Mouse (Mus musculus): ENCODE data around the gene Tcte2. TPM values are rescaled to one million over a fixed set of nuclear protein-coding genes. Genes with fewer than 3 reads are reported as not detected.
"Not testable (repeated sequence)": the region's sequence is repeated elsewhere in the genome, so short reads cannot be mapped to it uniquely, and the experiment has no call there.

Gene Tcte2
- total RNA-seq (2022), result 10 to 100 TPM in 2 of 4 experiments, 1 to 10 TPM in 2; 4.6 to 10.7 (median 7.6) TPM

DNA sequence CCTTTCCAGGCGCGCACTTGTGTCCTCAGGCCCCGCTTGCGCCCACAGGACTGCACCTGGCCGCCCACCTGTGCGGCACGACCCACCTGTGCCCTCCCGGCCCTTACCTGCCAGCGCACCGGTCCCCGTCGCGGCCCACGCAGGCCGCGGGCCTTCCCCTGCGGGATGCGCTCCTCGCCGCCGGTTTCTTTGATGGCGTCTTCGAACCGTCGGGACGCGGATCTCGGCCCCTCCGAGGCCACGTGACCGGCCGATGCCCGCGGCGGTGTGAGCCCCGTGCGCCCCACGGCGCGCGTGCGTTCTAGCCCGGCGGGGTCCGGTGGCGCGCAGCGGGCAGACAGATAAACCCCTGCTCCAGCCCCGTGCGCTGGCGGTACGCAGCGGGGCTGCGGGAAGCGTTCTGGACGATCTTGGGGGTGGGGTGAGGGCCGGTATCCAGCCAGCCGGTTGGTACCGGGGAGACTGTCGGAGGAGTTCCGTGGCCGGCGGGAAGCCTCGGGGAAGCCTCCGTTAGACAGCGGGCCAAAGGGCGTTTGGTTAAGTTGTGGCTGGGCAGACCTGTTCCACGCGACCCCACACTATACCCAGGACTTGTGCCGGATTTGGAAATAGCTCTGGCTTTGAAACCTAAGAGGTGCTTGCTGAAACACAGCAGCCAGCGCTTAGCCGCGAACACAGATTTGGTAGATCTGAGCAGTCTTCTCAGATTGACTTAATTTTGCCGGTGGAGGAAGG is at the start of gene Tcte2:
Gene Tcte2 (minus strand): TSS at position 647 of the 735 bp plus-strand sequence.
- DNase-seq, result no peak

DNA sequence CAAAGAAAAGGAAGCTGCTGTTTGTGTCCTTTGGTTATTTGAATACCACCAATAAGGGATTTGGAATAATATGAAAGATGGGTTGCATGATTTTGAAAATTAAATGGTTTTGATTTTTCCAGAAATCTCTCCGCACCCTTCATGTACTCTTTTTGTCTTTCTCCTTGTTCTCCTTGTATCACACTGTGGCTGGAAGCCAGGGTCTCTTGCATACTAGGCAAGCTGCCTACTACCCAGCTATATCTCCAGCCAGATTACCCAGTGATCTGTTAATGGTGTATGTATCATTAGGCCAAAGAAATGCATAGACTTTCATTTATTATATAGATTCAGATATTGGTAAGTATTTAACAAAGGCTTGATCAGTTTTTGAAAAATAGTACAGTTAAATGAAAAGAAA is 44.4 kb upstream of the Tcte2 start:
- no peak for DNase-seq

DNA sequence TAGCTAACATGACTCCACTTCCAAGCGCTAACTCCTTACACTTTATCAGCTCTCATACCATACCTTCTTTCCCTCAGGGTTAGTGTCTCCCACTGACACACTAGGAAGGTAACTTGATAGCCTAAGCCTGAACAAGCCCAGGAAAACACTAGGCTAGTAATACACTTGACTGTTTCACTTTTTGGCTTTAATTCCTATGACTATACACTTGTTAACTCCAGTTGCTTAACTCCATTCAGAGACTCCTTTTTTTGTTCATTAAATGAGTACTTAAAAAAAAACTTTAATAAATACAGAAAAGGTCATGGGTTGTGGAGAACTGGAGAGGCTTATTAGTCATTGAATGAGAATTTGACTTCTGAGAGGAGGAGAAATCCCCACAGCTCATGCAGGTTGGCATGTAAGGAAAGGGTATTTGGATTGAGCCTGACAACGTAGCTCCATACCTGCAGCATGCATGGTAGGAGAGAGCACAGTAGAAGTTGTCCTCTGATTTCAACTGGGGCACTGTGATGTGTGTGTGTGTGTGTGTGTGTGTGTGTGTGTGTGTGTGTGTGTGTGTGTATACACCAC is 41.3 kb upstream of the Tcte2 start:
- no peak for DNase-seq

DNA sequence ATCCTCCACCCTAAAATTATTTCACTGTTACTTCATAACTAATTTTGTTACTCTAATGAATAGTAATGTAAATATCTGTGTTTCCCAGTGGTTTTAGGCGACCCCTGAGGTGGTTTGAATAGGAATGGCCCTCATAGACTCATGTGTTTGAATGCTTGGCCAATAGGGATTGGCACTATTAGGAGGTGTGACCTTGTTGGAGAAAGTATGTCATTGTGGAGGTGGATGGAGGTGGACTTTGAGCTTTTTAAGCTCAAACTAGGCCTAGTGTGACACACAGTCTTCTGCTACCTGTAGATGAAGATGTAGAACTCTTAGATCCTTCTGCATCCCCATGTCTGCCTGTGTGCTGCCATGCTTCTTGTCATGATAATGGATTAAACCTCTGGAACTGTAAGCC is 36.1 kb upstream of the Tcte2 start:
- no peak for DNase-seq

DNA sequence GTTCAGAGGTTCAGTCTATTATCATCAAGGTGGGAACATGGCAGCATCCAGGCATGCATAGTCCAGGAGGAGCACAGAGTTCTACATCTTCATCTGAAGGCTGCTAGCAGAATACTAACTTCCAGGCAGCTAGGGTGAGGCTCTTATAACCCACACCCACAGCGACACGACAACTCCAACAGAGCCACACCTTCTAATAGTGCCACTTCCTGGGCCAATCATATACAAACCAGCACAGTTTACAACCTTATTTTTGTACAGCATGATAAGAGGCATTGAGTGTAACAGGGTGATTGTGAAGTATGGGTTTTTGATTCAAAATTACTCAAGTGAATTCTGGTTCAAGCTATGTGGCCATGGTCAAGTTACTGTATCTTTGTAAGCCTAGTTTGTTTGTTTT is 28.4 kb upstream of the Tcte2 start:
- DNase-seq, result not testable (repeated sequence)

DNA sequence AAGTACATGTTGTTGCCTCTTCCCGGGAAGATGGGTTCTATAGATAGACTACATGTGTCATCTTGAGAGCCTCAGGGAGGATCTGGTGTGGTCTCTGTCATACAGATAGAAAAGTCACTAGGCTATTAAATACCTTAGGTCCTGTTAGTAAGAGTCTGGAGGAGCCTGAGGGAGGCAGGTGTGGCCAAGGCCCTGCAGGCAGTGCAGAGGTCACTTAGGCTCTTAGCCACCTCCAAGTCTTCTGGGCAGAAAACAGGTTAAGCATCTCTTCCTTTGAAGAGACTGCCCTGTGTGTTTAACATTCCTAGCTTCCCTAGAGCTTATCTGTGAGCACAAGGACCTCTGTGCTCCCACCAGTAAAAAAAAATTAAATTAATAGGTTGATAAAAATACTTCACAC is 21.8 kb upstream of the Tcte2 start:
- no peak for DNase-seq

DNA sequence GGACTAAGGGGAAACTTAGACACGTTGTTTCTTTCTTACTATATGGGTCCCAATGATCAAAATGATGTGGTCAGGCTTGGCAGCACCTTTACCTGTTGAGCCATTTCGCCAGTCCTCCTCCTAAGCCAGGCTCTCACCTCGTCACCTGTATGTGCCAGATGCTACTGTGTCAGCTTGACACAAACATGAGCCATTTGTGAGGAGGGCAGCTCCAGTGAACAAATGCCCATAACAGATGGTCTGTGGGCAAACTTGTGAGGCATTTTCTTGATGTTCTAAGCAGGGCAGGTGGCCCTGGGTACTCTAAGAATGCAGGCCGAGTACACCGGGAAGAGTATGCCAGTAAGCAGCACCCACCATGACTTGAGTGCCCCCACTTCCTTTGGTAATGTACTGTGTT is 20.3 kb upstream of the Tcte2 start:
- DNase-seq, result no peak

DNA sequence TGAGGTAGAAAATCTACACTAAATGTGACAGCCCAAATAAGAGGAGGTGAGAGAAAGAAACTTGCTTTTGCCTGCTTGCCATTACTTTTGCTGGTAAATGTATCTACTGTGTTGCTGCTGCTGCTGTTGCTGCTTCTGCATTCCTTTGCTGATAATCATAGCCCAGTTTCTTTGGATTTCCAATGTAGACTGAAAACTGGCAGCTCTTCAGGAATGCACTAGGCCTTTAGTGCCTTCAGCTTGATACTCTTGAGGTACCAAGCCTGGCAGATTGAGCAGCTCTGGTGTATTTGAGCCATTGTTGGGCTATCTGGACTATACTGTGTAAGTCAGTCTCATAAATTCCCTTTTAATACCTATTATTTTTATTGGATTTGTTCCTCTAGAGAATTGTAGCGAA is 17.2 kb upstream of the Tcte2 start:
- DNase-seq, result no peak

DNA sequence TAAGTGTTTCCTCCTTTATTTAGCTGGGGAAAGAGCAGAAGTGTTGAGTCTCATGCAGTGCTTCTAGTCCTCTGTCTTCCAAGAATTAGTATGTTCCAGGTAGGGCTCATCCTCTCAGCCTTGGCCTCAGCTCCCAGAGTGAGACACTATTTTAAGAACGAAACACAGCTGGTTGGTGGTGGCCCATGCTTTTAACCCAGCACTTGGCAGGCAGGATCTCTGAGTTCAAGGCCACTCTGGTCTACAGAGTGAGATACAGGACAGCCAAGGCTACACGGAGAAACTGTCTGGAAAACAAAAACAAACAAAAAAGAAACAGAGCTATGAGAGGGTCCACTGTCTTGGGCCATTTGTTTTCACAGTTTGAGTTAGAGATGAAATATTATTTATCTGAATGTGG is 16.1 kb upstream of the Tcte2 start:
- DNase-seq, result no peak

DNA sequence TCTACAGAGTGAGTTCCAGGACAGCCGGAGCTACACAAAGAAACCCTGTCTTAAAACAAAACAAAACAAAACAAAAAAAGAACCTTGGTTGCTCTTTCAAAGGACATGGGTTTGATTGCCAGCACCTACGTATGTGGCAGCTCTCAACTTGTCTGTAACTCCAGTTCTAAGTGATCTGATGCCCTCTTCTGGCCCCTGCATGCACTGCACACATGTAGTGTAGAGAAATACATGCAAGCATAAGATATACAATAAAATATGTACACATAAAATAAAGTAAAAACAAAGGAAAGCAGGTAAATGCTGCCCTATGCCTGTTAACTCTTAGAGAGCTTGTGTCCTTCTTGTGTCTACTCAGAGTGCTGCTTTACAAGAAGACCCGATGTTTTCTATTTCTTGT is 7.6 kb upstream of the Tcte2 start:
- no peak for DNase-seq

DNA sequence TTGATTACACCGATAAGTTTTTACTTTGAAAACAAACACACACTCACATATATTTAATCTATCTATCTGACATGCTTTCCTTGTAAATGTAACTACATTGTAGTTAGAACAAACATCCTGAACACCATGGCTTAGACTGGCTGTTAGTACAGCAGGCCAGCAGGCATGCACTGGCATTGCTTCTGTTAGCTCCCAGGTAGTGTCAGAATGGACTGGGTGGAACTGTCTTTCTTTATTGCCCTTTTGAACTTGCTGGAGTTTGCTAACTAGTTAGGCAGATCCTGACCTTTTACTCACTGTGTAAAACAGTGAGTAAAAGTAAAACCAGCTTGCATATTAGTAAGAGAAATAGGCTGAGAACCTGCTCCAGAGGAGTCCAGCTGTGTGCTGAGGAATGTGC is 6.9 kb upstream of the Tcte2 start:
- no peak for DNase-seq

DNA sequence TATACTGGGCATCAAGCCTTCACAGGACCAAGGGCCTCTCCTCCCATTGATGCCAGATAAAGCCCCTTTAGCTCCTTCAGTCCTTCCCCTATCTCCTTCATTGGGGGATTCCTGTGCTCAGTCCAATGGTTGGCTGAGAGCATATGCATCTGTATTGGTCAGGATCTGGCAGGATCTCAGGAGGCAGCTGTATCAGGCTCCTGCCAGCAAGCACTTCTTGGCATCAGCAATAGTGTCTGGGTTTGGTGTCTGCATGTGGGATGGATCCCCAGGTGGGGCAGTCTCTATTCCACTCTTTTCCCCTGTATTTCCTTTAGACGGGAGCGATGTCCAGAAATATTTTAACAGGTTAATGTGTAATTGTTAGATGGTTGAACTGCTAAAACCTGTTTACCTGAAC is 3.3 kb upstream of the Tcte2 start:
- DNase-seq, result not testable (repeated sequence)

DNA sequence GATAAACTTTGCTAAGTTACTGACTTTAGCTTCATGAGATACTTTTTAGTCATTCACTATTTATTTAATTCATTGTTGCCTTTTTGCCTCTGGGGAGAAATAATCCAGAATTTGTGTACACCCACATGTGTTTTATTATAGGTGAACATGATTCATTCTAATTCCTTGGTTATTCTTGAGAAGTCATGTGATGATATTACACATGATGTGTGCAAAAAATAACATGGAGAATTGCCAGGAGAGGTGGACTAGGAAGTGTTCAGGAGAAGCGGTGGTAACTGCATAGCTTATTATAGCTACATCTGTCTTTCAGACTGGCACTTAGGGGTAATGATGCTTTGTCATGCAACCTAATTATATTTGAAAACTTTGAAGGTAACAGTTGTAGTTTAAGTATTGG is 2.2 kb upstream of the Tcte2 start:
- no peak for DNase-seq

DNA sequence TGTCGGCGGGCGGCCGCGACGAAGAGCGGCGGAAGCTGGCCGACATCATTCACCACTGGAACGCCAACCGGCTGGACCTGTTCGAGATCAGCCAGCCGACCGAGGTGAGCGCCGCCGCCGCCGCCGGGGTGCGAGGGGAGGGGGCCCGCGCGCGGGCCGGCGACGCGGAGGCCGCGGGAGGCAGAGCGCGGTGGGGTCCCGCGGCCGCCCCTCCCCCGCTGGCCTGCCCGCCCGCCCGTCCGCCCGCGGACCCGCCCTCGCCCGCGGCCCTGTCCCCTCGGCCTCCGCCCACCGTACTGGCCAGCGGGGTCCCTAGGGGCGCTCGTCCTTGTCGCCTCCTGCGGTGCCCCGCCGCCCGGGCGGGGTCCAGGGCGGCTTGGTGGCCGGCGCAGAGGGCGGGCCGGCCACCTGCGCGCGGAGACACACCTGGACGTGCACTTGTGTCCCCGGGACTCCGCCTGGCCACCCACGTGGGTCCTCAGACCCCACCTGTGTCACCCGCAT is 898 bp downstream of the Tcte2 start:
- no peak for DNase-seq

DNA sequence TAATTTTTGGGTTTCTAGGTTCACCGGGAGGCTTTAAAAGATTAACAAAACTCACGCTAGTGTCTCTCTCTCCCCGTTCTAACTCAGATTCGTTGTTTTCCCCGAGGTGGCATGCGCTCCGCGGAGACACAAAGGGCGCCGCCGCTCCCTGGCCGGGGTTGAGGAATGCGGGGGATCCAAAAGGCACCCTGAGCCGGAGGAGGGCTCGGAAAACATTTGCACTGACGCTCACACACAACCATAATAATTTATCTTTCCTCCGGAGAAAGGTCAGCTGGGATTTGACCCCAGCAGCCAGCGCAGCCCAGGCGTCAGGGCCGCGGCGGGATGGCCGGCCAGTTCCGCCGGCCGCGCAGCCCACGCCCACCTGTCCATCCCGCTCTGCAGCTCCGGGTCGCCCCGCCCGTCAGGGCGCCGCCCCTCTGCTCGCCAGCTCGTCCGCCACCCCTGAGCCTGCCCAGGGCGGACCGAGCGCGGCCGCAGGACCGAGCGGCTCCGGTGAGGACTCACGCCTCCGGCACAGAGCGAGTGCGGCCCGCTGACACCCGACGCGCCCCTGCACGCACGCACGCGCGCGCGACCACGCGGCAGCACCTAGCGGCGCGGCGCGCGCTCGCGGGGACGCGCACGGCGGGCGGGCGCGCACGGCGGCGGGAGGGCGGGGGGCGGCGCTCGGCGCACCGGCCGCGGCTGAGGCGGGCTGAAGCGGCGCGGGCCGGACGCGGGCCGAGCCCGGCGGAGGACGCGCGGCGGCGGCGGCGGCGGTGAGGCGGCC is 1.6 kb downstream of the Tcte2 start, which contains the start of gene Afdn:
Gene Afdn (plus strand): TSS at position 687 of the 775 bp plus-strand sequence.
- DNase-seq, result peak; percentile 76

DNA sequence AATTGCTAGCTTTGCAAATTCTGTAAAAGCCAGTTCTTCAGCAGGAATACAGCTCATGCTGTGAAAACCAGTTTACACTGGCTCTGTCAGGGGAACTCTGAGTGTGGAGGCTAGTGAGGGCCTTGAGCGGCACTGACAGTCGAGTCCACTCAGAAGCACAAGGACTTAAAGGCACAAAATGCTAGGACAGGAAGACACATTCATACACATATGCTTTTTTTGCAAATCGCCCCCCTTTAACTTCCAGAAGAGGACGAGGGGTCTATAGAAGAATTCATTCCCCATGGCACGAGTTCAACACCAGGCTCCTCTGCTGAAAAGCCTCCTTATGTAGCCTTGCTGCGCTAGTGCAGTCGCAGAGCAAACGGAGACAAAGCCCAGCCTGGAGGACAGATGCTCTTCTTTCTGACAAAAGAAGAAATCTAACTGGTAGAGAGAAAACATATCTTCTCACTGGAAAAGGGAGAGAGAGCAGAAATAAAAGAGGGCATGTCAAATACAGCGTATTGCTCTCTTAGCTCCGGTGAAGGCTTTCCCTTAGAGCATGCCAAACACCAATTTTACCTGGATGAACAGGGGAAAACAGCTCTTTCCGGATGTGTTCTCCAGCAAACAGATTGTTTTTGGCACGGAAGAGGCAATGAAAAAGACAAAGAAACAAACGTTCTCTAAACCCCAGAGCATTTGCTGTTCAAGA is 2.3 kb downstream of the Tcte2 start:
- no peak for DNase-seq

DNA sequence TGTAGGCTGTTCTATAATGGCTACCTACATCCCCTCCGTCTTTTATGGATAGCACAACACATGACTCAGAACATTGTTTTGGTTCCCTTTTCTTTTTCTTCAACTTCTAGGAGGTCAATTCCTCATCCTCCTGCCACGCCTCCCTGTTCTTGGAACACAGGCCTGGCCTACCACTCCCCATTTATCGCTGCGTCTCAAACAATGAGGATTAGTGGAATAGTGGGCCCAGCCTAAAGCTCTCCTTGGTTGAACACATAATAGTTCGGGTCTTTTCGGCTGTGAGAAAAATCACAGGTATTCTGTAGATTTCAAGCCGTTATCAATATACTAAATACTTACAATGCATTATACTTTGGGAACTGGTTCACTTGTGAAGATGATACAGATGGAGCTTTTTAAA is 3.0 kb downstream of the Tcte2 start:
- no peak for DNase-seq

DNA sequence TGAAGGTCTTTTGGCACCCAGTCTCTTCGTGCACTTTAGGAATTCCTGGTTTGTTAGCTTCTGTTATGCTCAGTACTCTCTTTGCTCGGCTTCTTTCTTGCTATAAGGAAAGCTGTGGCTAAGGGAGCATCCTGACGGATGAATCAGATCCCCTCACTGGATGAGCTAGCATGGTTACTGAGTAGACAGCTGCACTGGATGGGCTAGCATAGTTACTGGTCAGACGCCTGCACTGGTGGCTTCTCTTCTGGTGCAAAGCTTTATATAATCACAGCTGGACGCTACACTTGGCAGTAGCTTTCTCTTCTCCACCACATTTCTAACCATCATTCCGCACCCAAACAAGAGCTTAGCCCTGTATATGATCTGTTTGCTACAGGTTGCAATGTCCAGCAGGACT is 6.7 kb downstream of the Tcte2 start:
- DNase-seq, result no peak

DNA sequence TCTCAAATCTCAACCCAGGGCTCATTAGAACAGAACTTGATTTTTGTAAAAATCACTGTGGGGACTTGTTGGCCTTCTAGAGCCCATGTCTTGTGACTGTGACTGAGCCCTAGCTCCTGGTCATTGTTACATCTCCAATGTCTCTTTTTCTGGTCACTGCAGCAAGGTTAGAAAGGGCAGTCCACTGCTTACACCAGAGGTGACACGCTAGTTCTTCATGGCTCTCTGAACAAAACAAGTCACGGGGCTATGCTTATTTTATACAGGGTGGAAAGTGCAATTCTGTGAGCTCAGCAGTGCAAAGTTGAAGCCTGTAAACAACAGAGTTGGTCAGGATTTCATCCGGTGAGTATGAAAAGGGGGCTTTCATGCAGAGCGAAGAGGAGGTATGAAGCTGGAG is 7.7 kb downstream of the Tcte2 start:
- no peak for DNase-seq

DNA sequence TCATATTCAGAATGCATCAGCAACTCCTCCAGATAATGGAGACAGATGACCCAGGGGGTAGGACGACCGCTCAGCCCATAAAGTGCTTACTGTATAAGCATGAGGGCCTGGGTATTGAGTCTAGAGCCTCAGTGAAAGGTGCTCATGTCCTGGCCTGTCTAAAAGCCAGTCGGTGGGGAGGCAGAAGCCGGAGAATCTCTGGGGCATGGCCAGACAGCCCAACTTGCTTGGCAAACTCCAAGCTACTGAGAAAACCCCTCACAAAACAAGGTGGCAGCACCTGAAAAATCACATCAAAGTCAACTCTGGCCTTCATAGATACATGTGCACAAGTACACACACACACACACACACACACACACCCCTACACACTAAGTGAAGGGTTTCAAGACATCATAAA is 12.6 kb downstream of the Tcte2 start:
- DNase-seq, result no peak

DNA sequence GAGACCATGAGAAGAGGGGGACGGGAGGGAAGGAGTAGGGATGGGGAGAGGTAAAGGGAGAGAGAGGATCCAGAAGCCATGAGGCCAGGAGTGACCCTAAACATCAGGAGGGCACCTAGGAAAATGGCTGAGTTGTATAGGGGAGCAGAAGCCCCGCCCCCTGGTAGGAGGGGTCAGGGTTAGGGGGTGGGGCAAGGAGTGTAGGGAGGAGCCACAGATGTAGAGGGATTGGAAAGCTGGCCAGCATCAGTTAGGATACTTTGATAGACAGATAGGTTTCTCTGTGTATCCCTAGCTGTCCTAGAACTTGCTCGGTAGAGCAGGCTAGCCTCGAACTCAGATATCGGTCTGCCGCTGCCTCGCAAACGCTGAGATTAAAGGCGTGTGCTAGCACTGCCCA is 13.9 kb downstream of the Tcte2 start:
- DNase-seq, result no peak

DNA sequence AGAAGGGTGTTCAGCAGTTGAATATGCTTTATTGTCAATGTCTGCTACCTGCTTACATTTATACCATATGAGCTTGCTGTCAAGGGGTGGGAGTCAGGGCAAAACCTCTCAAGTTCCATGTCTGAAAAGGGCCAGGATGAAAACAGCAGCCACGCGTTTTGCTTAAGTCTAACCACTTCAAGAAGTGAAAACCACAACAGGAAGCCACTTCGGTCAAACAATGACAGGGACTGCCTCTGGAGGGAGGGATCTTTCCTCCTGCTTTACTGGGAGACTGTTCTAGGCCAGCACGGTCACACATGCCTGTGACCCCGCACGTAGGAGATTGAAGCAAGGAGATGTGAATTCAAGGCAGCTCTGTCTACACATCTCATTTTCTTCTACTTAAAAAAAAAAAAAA is 15.3 kb downstream of the Tcte2 start:
- DNase-seq, result no peak

DNA sequence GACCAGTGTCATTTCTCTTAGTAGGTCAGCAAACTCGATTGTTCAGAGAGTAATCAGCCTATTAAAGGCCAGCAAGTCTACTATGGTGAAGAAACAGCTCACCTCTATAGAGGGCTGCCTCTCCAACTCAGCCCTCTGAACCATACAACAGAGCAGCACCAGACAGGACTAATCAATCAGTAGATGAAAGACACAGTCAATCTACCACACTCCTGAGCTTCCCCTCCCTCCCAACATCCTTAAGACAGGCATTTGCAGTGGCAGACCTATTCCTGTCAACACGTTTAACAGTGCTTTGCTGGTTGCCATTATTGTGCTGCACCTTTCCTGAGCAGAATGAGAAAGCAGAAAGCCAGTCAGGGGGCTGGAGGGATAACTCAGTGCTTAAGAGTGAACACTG is 16.3 kb downstream of the Tcte2 start:
- no peak for DNase-seq

All from adrenal gland, adult 8-10 months (tissue).